Mouse (Mus musculus): ENCODE measurements at regions not wholly inside any gene's neighbourhood (a gene's known extent, or its start where the extent isn't known, plus 50 kb on each side); places are given as distances from the start of the nearest gene placed in this dataset.

- DNase-seq (ENCODE audit: low read depth, low spot score), result no peak
Observed at GRCm38 (mm10) chr10:45957686-45958085, 380.1 kb downstream of the Hace1 start.

- DNase-seq (ENCODE audit: low read depth, low spot score), result no peak
Observed at GRCm38 (mm10) chr10:45972240-45972639, 394.6 kb downstream of the Hace1 start.

- no peak for DNase-seq (ENCODE audit: low read depth, low spot score)
Observed at GRCm38 (mm10) chr10:45982731-45983274, 405.2 kb downstream of the Hace1 start.

- DNase-seq (ENCODE audit: low read depth, low spot score), result no peak
Observed at GRCm38 (mm10) chr10:45983671-45984335, 406.2 kb downstream of the Hace1 start.

- no peak for DNase-seq (ENCODE audit: low read depth, low spot score)
Observed at GRCm38 (mm10) chr10:45986341-45986740, 408.7 kb downstream of the Hace1 start.

GRCm38 (mm10) chr10:46006319-46006718 lies 428.7 kb downstream of the Hace1 start:
- no peak for DNase-seq (ENCODE audit: low read depth, low spot score)

- peak; percentile 62 for DNase-seq (ENCODE audit: low read depth, low spot score)
Observed at GRCm38 (mm10) chr10:46011916-46012596, 434.4 kb downstream of the Hace1 start.

- DNase-seq (ENCODE audit: low read depth, low spot score), result no peak
Observed at GRCm38 (mm10) chr10:46012599-46012998, 435.0 kb downstream of the Hace1 start.

- no peak for DNase-seq (ENCODE audit: low read depth, low spot score)
Observed at GRCm38 (mm10) chr10:46016295-46016694, 438.7 kb downstream of the Hace1 start.

- no peak for DNase-seq (ENCODE audit: low read depth, low spot score)
Observed at GRCm38 (mm10) chr10:46045474-46046093, 468.0 kb downstream of the Hace1 start.

- no peak for DNase-seq (ENCODE audit: low read depth, low spot score)
Observed at GRCm38 (mm10) chr10:46046094-46046749, 468.6 kb downstream of the Hace1 start.

- DNase-seq (ENCODE audit: low read depth, low spot score), result no peak
Observed at GRCm38 (mm10) chr10:46046890-46047414, 469.3 kb downstream of the Hace1 start.

- DNase-seq (ENCODE audit: low read depth, low spot score), result no peak
Observed at GRCm38 (mm10) chr10:46047591-46047990, 470.0 kb downstream of the Hace1 start.

GRCm38 (mm10) chr10:46057362-46058198 lies 480.0 kb downstream of the Hace1 start:
- peak; percentile 79 for DNase-seq (ENCODE audit: low read depth, low spot score)

GRCm38 (mm10) chr10:46058199-46058472 lies 480.5 kb downstream of the Hace1 start:
- no peak for DNase-seq (ENCODE audit: low read depth, low spot score)

GRCm38 (mm10) chr10:46059285-46059684 lies 481.7 kb downstream of the Hace1 start:
- DNase-seq (ENCODE audit: low read depth, low spot score), result no peak

GRCm38 (mm10) chr10:46063831-46064230 lies 486.2 kb downstream of the Hace1 start:
- no peak for DNase-seq (ENCODE audit: low read depth, low spot score)

GRCm38 (mm10) chr10:46070766-46071165 lies 493.1 kb downstream of the Hace1 start:
- DNase-seq (ENCODE audit: low read depth, low spot score), result no peak

GRCm38 (mm10) chr10:46071220-46071619 lies 493.6 kb downstream of the Hace1 start:
- no peak for DNase-seq (ENCODE audit: low read depth, low spot score)

- no peak for DNase-seq (ENCODE audit: low read depth, low spot score)
Observed at GRCm38 (mm10) chr10:46071810-46072549, 494.4 kb downstream of the Hace1 start.
